21 mouse cellular contexts compared by ENCODE assay signal in the genomic region with DNA sequence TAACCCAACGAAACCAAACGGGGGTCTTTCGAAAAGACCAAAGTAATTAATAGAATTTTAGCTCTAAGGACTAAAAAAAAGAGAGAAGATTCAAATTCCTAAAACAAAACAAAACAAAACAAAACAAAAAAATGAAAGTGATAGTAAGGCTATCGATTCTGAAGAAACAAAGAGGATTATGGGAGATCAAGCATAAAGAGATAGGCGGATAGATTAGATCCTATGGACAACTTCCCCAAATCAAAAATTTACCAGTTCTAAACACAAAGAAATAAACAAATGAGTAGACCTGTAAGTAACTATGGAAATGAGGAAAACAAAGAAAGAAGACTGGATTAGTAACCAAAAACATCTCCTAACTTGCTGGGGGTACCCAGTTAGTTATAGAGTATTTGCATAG. TPM values are rescaled to one million over a fixed set of nuclear protein-coding genes. Genes with fewer than 3 reads are reported as not detected.
A peak's percentile ranks its signal among the peaks of the same experiment; 100 is the strongest.
DNase-seq lines count a peak whose midpoint lies in the region; ATAC-seq and TF ChIP-seq lines count a peak whose summit lies in the region.
"Had no signal": no experiment of that assay in that cellular context is flagged by ENCODE, and none has a peak within 500 bp of the region (broad histone marks: within the 10 kb centered on the region; RNA-seq: fewer than 3 reads in every experiment).

No protein-coding gene starts in this region.

- no peak overlapping the region for H3K27ac ChIP-seq in MEL (ENCODE audit: control insufficient read depth, low read depth, low read length)

- H3K9me3 ChIP-seq in G1E (replicated peaks) (no peaks in the 10 kb centered on the region), MEL (replicated peaks; ENCODE audit: insufficient read depth, low read length) (no peaks in the 10 kb centered on the region)

- DNase-seq in G1E (ENCODE audit: low spot score) (peak; percentile 6), MEL (ENCODE audit: low read depth, low spot score) (peak; percentile 34), MN1 (ENCODE audit: low spot score) (no peak)
- DNase-seq in urinary bladder, postnatal 10 days (ENCODE audit: low spot score) = no peak
- DNase-seq in natural killer cell, adult 2 months (ENCODE audit: low spot score in 2 of 2) = no peak
- DNase-seq: adrenal gland, postnatal 10 days; adrenal gland, postnatal 14 days; adrenal gland, postnatal 25 days; adrenal gland, postnatal 36 days; B cell, adult 2 months; cerebellum, adult 11 months; cerebellum, adult 11-12 months; cerebellum, adult 18-20 months; cerebellum, adult 2 months; cerebellum, adult 8-10 months; cerebellum, adult 9-10 months had no signal

- no peak for TF ChIP-seq POLR2A in MEL (IDR thresholded peaks at IDR 0.05; ENCODE audit: control insufficient read depth in 1 of 2, insufficient read depth in 1 of 2, low read depth in 1 of 2, low read length in 2 of 2, poor library complexity in 1 of 2)

- peak in 1 of 2 experiments; percentile 17; a peak in 1 of 4 replicates for TF ChIP-seq EP300 in MEL (IDR thresholded peaks at IDR 0.05; ENCODE audit: low read depth in 1 of 2, low read length in 2 of 2)

- no peak for ATAC-seq in G1E (ENCODE audit: extremely low read depth, insufficient number of reproducible peaks, low FRiP score, poor library complexity, severe bottlenecking)
- 0 out of 2 replicates have a peak, but pooled peaks have one; percentile 33 for ATAC-seq in granulocyte monocyte progenitor cell, adult 5-6 weeks (replicated peaks; ENCODE audit: poor library complexity, severe bottlenecking)
- ATAC-seq: activated CD4-positive, CD25-positive, alpha-beta regulatory T cell, adult 4 months; CD4-positive, CD25-positive, alpha-beta regulatory T cell, adult 4 months; Patski had no signal

- H3K36me3 ChIP-seq in G1E (replicated peaks) = no peaks in the 10 kb centered on the region
- no peaks in the 10 kb centered on the region; a peak in 1 of 4 replicates for H3K36me3 ChIP-seq in MEL (ENCODE audit: control insufficient read depth in 1 of 2, insufficient read depth in 2 of 2, low read length in 2 of 2)

- peak overlapping the region; percentile 59; the same call in 1 of the 2 replicates for H3K4me3 ChIP-seq in G1E (ENCODE audit: low read depth, low read length)
- H3K4me3 ChIP-seq in MEL (ENCODE audit: control insufficient read depth in 1 of 2, insufficient read depth in 1 of 2, low read depth in 2 of 2, low read length in 2 of 2) = peak overlapping the region in 1 of 2 experiments; percentile 99; a peak in 3 of 4 replicates

- TF ChIP-seq RAD21 in MEL (IDR thresholded peaks at IDR 0.05; ENCODE audit: low read depth, low read length) = no peak

- TF ChIP-seq CTCF in G1E (IDR thresholded peaks at IDR 0.05; ENCODE audit: low read depth, low read length) = no peak
- TF ChIP-seq CTCF in MEL (IDR thresholded peaks at IDR 0.05 in 2 of 3, conservative IDR thresholded peaks at IDR 0.05 in 1 of 3; ENCODE audit: control insufficient read depth in 1 of 3, insufficient read depth in 1 of 3, low read depth in 2 of 3, low read length in 3 of 3, poor library complexity in 1 of 3, severe bottlenecking in 1 of 3) = no peak

- H3K27me3 ChIP-seq in G1E (ENCODE audit: insufficient read depth, low read length) = peaks cover 5% of the 10 kb centered on the region
- H3K27me3 ChIP-seq in MEL (ENCODE audit: control insufficient read depth in 1 of 2, insufficient read depth in 2 of 2, low read length in 2 of 2) = no peaks in the 10 kb centered on the region; a peak in 1 of 4 replicates
- H3K27me3 ChIP-seq: CH12.LX, Patski had no signal

- peak overlapping the region; percentile 52 for H3K9ac ChIP-seq in MEL (ENCODE audit: control insufficient read depth, low read depth, low read length, poor library complexity, severe bottlenecking)

- H3K4me1 ChIP-seq in G1E (ENCODE audit: insufficient read depth, low read depth, low read length) (peaks cover 11% of the 10 kb centered on the region), MEL (ENCODE audit: control insufficient read depth in 1 of 2, insufficient read depth in 2 of 2, low read length in 2 of 2) (peaks cover 0 to 2% of the 10 kb centered on the region in 2 experiments; a peak in 1 of 4 replicates)

- no peaks in the 10 kb centered on the region for H3K79me2 ChIP-seq in MEL (ENCODE audit: control insufficient read depth, insufficient read depth, low read length, poor library complexity)

TF ChIP-seq in MEL, 35 proteins besides CTCF, POLR2A, EP300 and RAD21:
- TF ChIP-seq MYC (IDR thresholded peaks at IDR 0.05; ENCODE audit: low read depth, low read length) (no peak), HCFC1 (IDR thresholded peaks at IDR 0.05; ENCODE audit: low read depth, low read length) (0 out of 2 replicates have a peak, but pooled peaks have one; percentile 30), GATA1 (IDR thresholded peaks at IDR 0.05; ENCODE audit: low read depth, low read length) (peak; percentile 74), ETS1 (IDR thresholded peaks at IDR 0.05; ENCODE audit: low read depth, low read length) (peak; percentile 58; the same call in 1 of the 2 replicates)

RNA-seq across cellular contexts. Expression of gene Fst, which starts 33.5 kb away (rescaled TPM):
- total RNA-seq in G1E (2014; fragmentation: Nextera tagmentation) (not detected in 2 replicates), G1E (2017) (0.11 and 0.17 TPM in 2 replicates), MEL (2012; rRNA removed) (not detected in 2 replicates)
- polyA plus RNA-seq in G1E (2012) (not detected in 2 replicates), MEL (2012; ENCODE audit: insufficient read depth in 1 of 2, insufficient read length in 2 of 2, low read depth in 1 of 2, low replicate concordance in 2 of 2, missing spikeins in 1 of 2) (not detected)
- total RNA-seq in granulocyte monocyte progenitor cell, adult 5-6 weeks (2014; fragmentation: Nextera tagmentation) = not detected in 2 replicates
- total RNA-seq in granulocyte monocyte progenitor cell, adult 5-6 weeks (2017) = not detected in 2 replicates
- total RNA-seq: CH12.LX had no signal

RNA-seq across cellular contexts. Expression of gene Ndufs4, which starts 37.2 kb away (rescaled TPM):
- total RNA-seq in G1E (2014; fragmentation: Nextera tagmentation) (40.4 and 48.8 TPM in 2 replicates), G1E (2017) (99.9 and 152 TPM in 2 replicates), MEL (2012; rRNA removed) (176 and 189 TPM in 2 replicates)
- polyA plus RNA-seq in G1E (2012) (5.3 and 6.9 TPM in 2 replicates), MEL (2012; ENCODE audit: insufficient read depth in 1 of 2, insufficient read length in 2 of 2, low read depth in 1 of 2, low replicate concordance in 2 of 2, missing spikeins in 1 of 2) (10 to 100 TPM in 1 of 2 experiments, not detected in 1; 76.8 TPM)
- total RNA-seq in granulocyte monocyte progenitor cell, adult 5-6 weeks (2014; fragmentation: Nextera tagmentation) = 141 and 160 TPM in 2 replicates
- 137 and 177 TPM in 2 replicates for total RNA-seq in granulocyte monocyte progenitor cell, adult 5-6 weeks (2017)

Comparison
In these comparisons a context has a peak if more than half of its experiments do, and no peak if none do; other contexts are left out.
1. DNase-seq: peak in G1E (single experiment) and MEL (single experiment); none in MN1 (single experiment), urinary bladder, postnatal 10 days (single experiment) and natural killer cell, adult 2 months (0 of 2).